Mouse (Mus musculus) embryonic facial prominence, embryonic 13.5 days (tissue): Measurements from ENCODE around the gene Ubac2. TPM values are rescaled to one million over a fixed set of nuclear protein-coding genes. Genes with fewer than 3 reads are reported as not detected.
A peak's percentile ranks its signal among the peaks of the same experiment; 100 is the strongest.

Source experiments
- ATAC-seq: fragments of 200-750 bp; cut with Nextera tagmentation; 2 replicates; pipeline ENCODE4 v1.8.0; 2017; ENCODE audit warnings: low read depth; ENCODE audit not compliant: insufficient number of reproducible peaks, insufficient read depth, low FRiP score, low TSS enrichment
- H3K27ac ChIP-seq: fragments of 300-500 bp; sonication (generic); 2 replicates; pipeline ENCODE4 v1.5.1; 2015; ENCODE audit warnings: moderate library complexity, mild to moderate bottlenecking, inconsistent platforms
- H3K27me3 ChIP-seq: fragments of 300-500 bp; sonication (generic); 2 replicates; pipeline ENCODE4 v1.6.1; 2015; ENCODE audit warnings: mild to moderate bottlenecking, inconsistent platforms
- H3K36me3 ChIP-seq: fragments of 300-500 bp; sonication (generic); 2 replicates; pipeline ENCODE4 v1.6.1; 2015; ENCODE audit warnings: mild to moderate bottlenecking, inconsistent platforms
- H3K4me1 ChIP-seq: fragments of 300-500 bp; sonication (generic); 2 replicates; pipeline ENCODE4 v1.6.1; 2015; ENCODE audit warnings: inconsistent platforms
- H3K4me2 ChIP-seq: fragments of 300-500 bp; sonication (generic); 2 replicates; pipeline ENCODE4 v1.6.1; 2015; ENCODE audit warnings: moderate library complexity, mild to moderate bottlenecking, inconsistent platforms
- H3K4me3 ChIP-seq: fragments of 300-500 bp; sonication (generic); 2 replicates; pipeline ENCODE4 v1.5.1; 2015; ENCODE audit warnings: mild to moderate bottlenecking, inconsistent platforms
- H3K9ac ChIP-seq: fragments of 300-500 bp; sonication (generic); 2 replicates; pipeline ENCODE4 v1.6.1; 2015; ENCODE audit warnings: mild to moderate bottlenecking, inconsistent platforms
- H3K9me3 ChIP-seq: fragments of 300-500 bp; sonication (generic); 2 replicates; pipeline ENCODE4 v1.6.1; 2016; ENCODE audit warnings: inconsistent platforms
- WGBS: fragments of 180-500 bp; shearing (Covaris S2); methylation state at CpG from one replicate; pipeline ENCODE4 v1.1.7; 2015; ENCODE audit warnings: mixed read lengths; 5-methylcytosine and 5-hydroxymethylcytosine counted together
- polyA plus RNA-seq: library from polyadenylated mRNA; unstranded; fragments of >200 nt; fragmentation: Nextera tagmentation; extraction: Ambion mirVana; gene quantifications from 2 replicates; pipeline ENCODE4 v1.2.1, GENCODE M21; 2015

Gene Ubac2
- polyA plus RNA-seq, 1 experiment from 2014 or later = 72.9 TPM

GRCm38 (mm10) chr14:121938256-121939191 is 60.1 kb downstream of the Ubac2 start:
- no peak for ATAC-seq
- Histone ChIP-seq H3K4me3 (no peak overlapping the region), H3K4me1 (peaks cover 4% of the 10 kb centered on the region; the same call in 1 of the 2 replicates), H3K9ac (no peak overlapping the region), H3K36me3 (peaks cover 26% of the 10 kb centered on the region), H3K9me3 (peaks cover 14% of the 10 kb centered on the region; the same call in 1 of the 2 replicates), H3K27me3 (no peaks in the 10 kb centered on the region), H3K27ac (no peak overlapping the region), H3K4me2 (no peak overlapping the region)
- WGBS = 81% methylated on average over 11 of the region's 11 CpGs

DNA sequence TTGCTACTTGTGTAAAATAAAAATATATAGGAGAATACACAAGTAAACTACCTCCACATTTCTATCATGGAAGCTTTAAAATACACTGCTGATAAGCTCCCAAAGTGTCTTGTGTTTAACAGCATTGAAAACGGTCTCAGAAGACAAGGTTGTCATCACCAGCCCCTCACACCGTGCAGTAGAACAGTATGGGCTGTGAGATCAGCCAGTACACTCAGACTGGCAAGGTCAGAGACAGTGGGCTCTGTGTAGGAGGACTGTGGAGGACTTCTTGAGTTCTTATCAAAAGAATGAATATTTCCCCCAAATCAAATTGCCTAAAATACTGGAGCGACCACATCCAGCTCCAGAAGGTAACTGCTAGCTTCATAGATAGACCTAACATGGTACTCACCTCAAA is 61.2 kb downstream of the Ubac2 start:
- Histone ChIP-seq H3K4me3 (no peak overlapping the region), H3K27ac (no peak overlapping the region), H3K27me3 (no peaks in the 10 kb centered on the region), H3K9ac (no peak overlapping the region), H3K4me2 (no peak overlapping the region), H3K4me1 (peaks cover 4% of the 10 kb centered on the region; the same call in 1 of the 2 replicates), H3K36me3 (peaks cover 15% of the 10 kb centered on the region), H3K9me3 (peaks cover 17% of the 10 kb centered on the region; the same call in 1 of the 2 replicates)
- ATAC-seq = no peak
- WGBS = 91% methylated on average over 3 of the region's 3 CpGs

DNA sequence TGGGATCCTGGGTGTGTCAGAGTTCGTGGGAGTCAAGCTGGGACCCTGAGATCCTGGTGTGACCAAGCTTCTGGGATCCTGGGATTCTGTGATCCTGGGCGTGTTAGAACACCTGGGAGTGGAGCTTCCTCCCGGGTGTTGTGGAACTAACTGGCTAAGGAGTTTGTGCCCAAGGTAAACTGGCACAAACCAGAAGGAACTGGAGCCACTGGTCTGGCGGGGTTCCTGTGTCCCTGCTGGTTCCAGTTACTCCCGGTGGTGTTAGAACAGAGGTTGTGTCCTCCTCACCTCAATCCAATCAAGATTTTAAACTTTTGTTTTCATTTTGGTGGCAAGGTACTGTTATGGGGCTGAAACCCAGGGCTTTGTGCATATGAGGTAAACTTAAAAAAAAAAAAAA is 67.7 kb downstream of the Ubac2 start:
- ATAC-seq = no peak
- 75% methylated on average over 5 of the region's 5 CpGs for WGBS
- Histone ChIP-seq H3K27ac (no peak overlapping the region), H3K36me3 (no peaks in the 10 kb centered on the region), H3K4me1 (peaks cover 5% of the 10 kb centered on the region; the same call in 1 of the 2 replicates), H3K4me2 (no peak overlapping the region), H3K9me3 (peaks cover 3% of the 10 kb centered on the region; the same call in 1 of the 2 replicates), H3K4me3 (no peak overlapping the region), H3K27me3 (no peaks in the 10 kb centered on the region), H3K9ac (no peak overlapping the region)

DNA sequence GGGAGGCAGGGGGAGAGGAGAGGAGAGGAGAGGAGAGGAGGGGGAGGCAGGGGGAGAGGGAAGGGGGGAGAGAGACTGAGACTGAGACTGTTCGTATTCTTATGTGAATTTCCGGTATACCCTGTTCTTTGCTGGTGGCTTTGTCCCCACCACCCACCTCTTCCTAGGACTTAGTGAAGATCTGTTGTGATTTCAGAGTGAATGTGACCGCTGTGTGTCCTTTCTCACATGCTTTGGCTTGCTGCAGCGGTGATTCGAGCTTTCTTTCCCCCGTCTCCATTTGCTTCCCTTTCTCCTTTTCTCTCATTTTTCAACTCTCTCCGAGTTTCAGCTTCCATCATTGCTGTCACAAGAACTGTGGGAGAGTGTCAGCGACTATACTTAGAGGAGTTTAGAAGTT is 68.3 kb downstream of the Ubac2 start:
- Histone ChIP-seq H3K4me3 (no peak overlapping the region), H3K4me2 (no peak overlapping the region), H3K27ac (peak overlapping the region; percentile 82), H3K27me3 (no peaks in the 10 kb centered on the region), H3K4me1 (peaks cover 5% of the 10 kb centered on the region; the same call in 1 of the 2 replicates), H3K9ac (no peak overlapping the region), H3K9me3 (peaks cover 3% of the 10 kb centered on the region; the same call in 1 of the 2 replicates), H3K36me3 (no peaks in the 10 kb centered on the region)
- WGBS = 59% methylated on average over 8 of the region's 8 CpGs
- ATAC-seq = no peak

DNA sequence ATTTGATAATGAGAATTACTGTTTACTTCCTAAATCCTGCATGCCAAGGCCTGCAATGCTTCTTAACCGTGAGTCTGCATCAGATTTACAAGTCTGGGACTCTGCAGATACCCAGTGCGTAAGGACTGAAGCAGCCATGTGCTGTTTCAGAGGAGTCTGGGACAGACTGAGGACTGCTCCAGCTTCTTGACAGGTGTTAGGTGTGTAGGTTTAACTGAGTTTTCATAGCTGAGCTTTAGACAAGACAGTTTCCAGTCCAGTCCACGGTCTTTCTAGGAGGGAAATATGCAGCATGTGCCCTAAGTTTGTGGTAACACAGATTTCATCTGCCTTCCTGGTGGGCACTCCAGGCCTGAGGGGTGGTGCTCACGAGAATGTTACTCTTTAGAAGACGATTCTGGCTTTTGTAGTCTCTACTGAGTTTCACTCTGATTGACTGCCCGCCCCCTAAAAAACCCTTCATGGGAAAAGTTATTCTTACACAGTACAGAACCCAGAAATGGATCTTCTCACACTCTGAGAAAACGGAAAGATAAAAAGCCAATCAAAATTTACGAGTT is 68.9 kb downstream of the Ubac2 start:
- H3K4me1 ChIP-seq = peaks cover 5% of the 10 kb centered on the region; the same call in 1 of the 2 replicates
- 60% methylated on average over 8 of the region's 8 CpGs for WGBS
- no peak for ATAC-seq
- H3K9me3 ChIP-seq = peaks cover 3% of the 10 kb centered on the region; the same call in 1 of the 2 replicates
- no peak overlapping the region for H3K4me2 ChIP-seq
- no peak overlapping the region for H3K9ac ChIP-seq
- no peaks in the 10 kb centered on the region for H3K27me3 ChIP-seq
- H3K27ac ChIP-seq = peak overlapping the region; percentile 82
- H3K36me3 ChIP-seq = no peaks in the 10 kb centered on the region
- H3K4me3 ChIP-seq = no peak overlapping the region

GRCm38 (mm10) chr14:121947966-121948365 is 69.5 kb downstream of the Ubac2 start:
- no peak overlapping the region for H3K27ac ChIP-seq
- H3K4me2 ChIP-seq = no peak overlapping the region
- H3K27me3 ChIP-seq = no peaks in the 10 kb centered on the region
- WGBS = 81% methylated on average over 3 of the region's 3 CpGs
- H3K4me3 ChIP-seq = no peak overlapping the region
- H3K36me3 ChIP-seq = no peaks in the 10 kb centered on the region
- H3K4me1 ChIP-seq = peaks cover 5% of the 10 kb centered on the region; the same call in 1 of the 2 replicates
- H3K9me3 ChIP-seq = peaks cover 3% of the 10 kb centered on the region; the same call in 1 of the 2 replicates
- H3K9ac ChIP-seq = no peak overlapping the region
- ATAC-seq = no peak

GRCm38 (mm10) chr14:121949436-121949835 is 71.0 kb downstream of the Ubac2 start:
- WGBS = 92% methylated on average over 3 of the region's 3 CpGs
- H3K36me3 ChIP-seq = no peaks in the 10 kb centered on the region
- H3K4me1 ChIP-seq = peaks cover 5% of the 10 kb centered on the region; the same call in 1 of the 2 replicates
- H3K4me3 ChIP-seq = no peak overlapping the region
- H3K9me3 ChIP-seq = no peaks in the 10 kb centered on the region
- H3K9ac ChIP-seq = no peak overlapping the region
- no peak for ATAC-seq
- H3K4me2 ChIP-seq = no peak overlapping the region
- no peak overlapping the region for H3K27ac ChIP-seq
- no peaks in the 10 kb centered on the region for H3K27me3 ChIP-seq

DNA sequence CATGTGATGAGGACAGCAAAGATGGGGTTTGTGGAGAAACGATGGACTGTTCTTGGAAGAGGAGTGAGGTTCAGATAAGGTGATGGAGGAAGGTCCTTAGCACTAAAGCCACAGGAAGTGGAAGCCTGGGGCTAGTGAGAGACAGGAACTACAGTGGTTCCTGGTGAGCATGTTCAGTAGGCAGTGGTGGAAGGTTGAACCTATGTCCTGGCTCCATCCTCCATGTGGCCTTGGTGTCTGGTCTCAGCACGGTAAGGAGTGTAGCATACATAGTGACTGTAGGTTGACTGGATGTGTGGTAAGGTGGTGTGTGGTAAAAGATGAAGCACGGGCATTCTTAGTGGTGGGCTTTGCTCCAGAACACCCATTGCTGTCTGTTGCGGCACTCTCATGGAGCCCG is 71.5 kb downstream of the Ubac2 start:
- Histone ChIP-seq H3K9ac (no peak overlapping the region), H3K36me3 (no peaks in the 10 kb centered on the region), H3K4me2 (no peak overlapping the region), H3K27me3 (no peaks in the 10 kb centered on the region), H3K4me3 (no peak overlapping the region), H3K9me3 (no peaks in the 10 kb centered on the region), H3K4me1 (peaks cover 8% of the 10 kb centered on the region; the same call in 1 of the 2 replicates), H3K27ac (no peak overlapping the region)
- ATAC-seq = no peak
- WGBS = 96% methylated on average over 5 of the region's 5 CpGs

DNA sequence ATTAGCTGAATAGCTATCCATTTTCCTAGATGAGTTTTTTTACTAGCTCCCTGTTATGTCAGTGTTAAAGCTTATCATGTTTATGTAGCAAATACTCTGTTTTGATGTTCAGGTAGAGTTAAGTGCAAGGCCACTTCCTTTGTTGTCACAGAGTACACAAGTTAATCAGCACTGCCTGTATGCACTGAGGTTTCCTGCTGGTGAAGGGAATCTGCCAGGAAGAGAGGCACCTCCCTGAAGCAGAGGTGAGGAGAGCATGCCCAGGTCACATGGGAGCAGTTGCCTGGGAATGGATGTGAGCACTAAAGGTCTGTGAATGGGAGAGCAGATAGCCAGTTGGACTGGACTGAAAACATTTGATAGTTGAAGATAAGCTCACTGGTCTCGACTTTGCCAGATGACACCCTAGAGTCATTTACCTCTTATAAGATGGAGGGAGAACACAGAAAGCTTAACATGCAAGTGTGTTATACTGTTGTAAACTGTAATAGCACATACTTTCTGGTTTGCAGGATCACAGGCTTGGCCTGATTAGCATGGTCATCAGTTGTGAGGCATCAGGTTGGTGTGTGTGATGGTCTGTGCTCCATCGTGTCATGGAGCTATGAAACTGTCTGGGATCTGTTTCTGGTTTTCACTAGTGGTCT is 73.1 kb downstream of the Ubac2 start:
- Histone ChIP-seq H3K4me3 (no peak overlapping the region), H3K36me3 (no peaks in the 10 kb centered on the region), H3K4me2 (no peak overlapping the region), H3K9me3 (no peaks in the 10 kb centered on the region), H3K27me3 (no peaks in the 10 kb centered on the region), H3K27ac (no peak overlapping the region), H3K9ac (no peak overlapping the region), H3K4me1 (peaks cover 8% of the 10 kb centered on the region; the same call in 1 of the 2 replicates)
- ATAC-seq = no peak
- WGBS = 79% methylated on average over 2 of the region's 2 CpGs

GRCm38 (mm10) chr14:121952046-121952400 is 73.6 kb downstream of the Ubac2 start:
- H3K4me3 ChIP-seq = no peak overlapping the region
- H3K27ac ChIP-seq = no peak overlapping the region
- H3K36me3 ChIP-seq = no peaks in the 10 kb centered on the region
- WGBS = 88% methylated on average over 5 of the region's 5 CpGs
- no peaks in the 10 kb centered on the region for H3K27me3 ChIP-seq
- ATAC-seq = no peak
- no peak overlapping the region for H3K9ac ChIP-seq
- peaks cover 8% of the 10 kb centered on the region; the same call in 1 of the 2 replicates for H3K4me1 ChIP-seq
- no peak overlapping the region for H3K4me2 ChIP-seq
- H3K9me3 ChIP-seq = no peaks in the 10 kb centered on the region

- 94% methylated on average over 11 of the region's 11 CpGs for WGBS
- H3K4me1 ChIP-seq = 0 out of 2 replicates have a peak, but pooled peaks cover 12% of the 10 kb centered on the region
- no peak overlapping the region for H3K9ac ChIP-seq
- H3K36me3 ChIP-seq = no peaks in the 10 kb centered on the region
- ATAC-seq = no peak
- H3K4me3 ChIP-seq = no peak overlapping the region
- no peaks in the 10 kb centered on the region for H3K9me3 ChIP-seq
- H3K27me3 ChIP-seq = no peaks in the 10 kb centered on the region
- no peak overlapping the region for H3K27ac ChIP-seq
- no peak overlapping the region for H3K4me2 ChIP-seq
These were observed 75.7 kb downstream of the Ubac2 start for GRCm38 (mm10) chr14:121954129-121954528.
